Mouse (Mus musculus) brain, embryonic 14.5 days (tissue): ENCODE measurements at regions not wholly inside any gene's neighbourhood (a gene's known extent, or its start where the extent isn't known, plus 50 kb on each side); places are given as distances from the start of the nearest gene placed in this dataset.

ENCODE experiments used
- CTCF ChIP-seq: fragments of 200-500 bp; IDR thresholded peaks from 2 replicates; pipeline ENCODE4 v1.5.1; 2012; ENCODE audit warnings: inconsistent platforms, mild to moderate bottlenecking, moderate library complexity, borderline replicate concordance; ENCODE audit not compliant: insufficient read depth, insufficient read length; ENCODE audit errors: extremely low read depth
- POLR2A ChIP-seq: fragments of 200-500 bp; IDR thresholded peaks from 2 replicates; pipeline ENCODE4 v1.6.1; 2012; ENCODE audit warnings: mild to moderate bottlenecking, inconsistent platforms, borderline replicate concordance; ENCODE audit not compliant: poor library complexity, insufficient read depth, insufficient read length, severe bottlenecking; ENCODE audit errors: extremely low read depth

DNA sequence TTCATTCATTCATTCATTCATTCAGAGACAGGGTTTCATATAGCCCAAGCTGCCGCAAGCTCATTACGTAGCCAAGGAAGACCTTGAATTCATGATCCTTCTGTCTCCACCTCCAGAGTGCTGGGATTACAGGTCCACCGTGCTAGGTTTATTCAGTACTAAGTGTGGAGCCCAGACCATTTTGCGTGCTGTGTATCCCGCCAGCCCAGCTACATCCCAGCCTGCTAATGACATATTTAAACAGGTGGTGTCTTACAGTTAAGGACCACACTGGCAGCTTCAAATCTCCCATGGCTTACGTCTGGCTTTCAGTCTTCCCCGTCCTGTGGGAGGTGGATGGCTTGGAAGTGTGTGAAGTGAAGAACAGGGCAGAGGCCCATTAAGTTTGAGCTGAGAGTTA, 111.2 kb upstream of the Auts2 start:
- TF ChIP-seq CTCF (no peak), POLR2A (no peak)
